Mouse (Mus musculus) forebrain, embryonic 16.5 days (tissue): Measurements from ENCODE around the gene Sec31b. TPM values are rescaled to one million over a fixed set of nuclear protein-coding genes. Genes with fewer than 3 reads are reported as not detected.

Experiments used
- ATAC-seq: fragments of 200-750 bp; cut with Nextera tagmentation; 2 replicates; pipeline ENCODE4 v1.8.0; 2017; ENCODE audit warnings: mild to moderate bottlenecking, moderate library complexity
- H3K27ac ChIP-seq: fragments of 300-500 bp; sonication (generic); 2 replicates; pipeline ENCODE4 v1.5.1; 2014; ENCODE audit warnings: low read length, control low read depth
- H3K27me3 ChIP-seq: fragments of 300-500 bp; sonication (generic); replicated peaks from 2 replicates; pipeline ENCODE4 v1.6.1; 2014; ENCODE audit warnings: low read length; ENCODE audit not compliant: control insufficient read depth, insufficient read depth
- H3K36me3 ChIP-seq: fragments of 300-500 bp; sonication (generic); 2 replicates; pipeline ENCODE4 v1.6.1; 2014; ENCODE audit not compliant: control insufficient read depth, insufficient read depth
- H3K4me1 ChIP-seq: fragments of 300-500 bp; sonication (generic); replicated peaks from 2 replicates; pipeline ENCODE4 v1.6.1; 2014; ENCODE audit warnings: low read length; ENCODE audit not compliant: control insufficient read depth, insufficient read depth
- H3K4me2 ChIP-seq: fragments of 300-500 bp; sonication (generic); 2 replicates; pipeline ENCODE4 v1.6.1; 2014; ENCODE audit warnings: mild to moderate bottlenecking, low read length, control low read depth
- H3K4me3 ChIP-seq: fragments of 300-500 bp; sonication (generic); replicated peaks from 2 replicates; pipeline ENCODE4 v1.5.1; 2014; ENCODE audit warnings: mild to moderate bottlenecking, low read length, control low read depth
- H3K9ac ChIP-seq: fragments of 300-500 bp; sonication (generic); replicated peaks from 2 replicates; pipeline ENCODE4 v1.6.1; 2014; ENCODE audit warnings: low read depth, low read length, control low read depth
- H3K9me3 ChIP-seq: fragments of 300-500 bp; sonication (generic); 2 replicates; pipeline ENCODE4 v1.6.1; 2016; ENCODE audit warnings: low read length; ENCODE audit not compliant: control insufficient read depth
- WGBS: fragments of 180-500 bp; shearing (Covaris S2); extraction: QIAGEN DNeasy Blood & Tissue Kit; methylation state at CpG from one replicate; pipeline ENCODE4 v1.1.7; 2014; 5-methylcytosine and 5-hydroxymethylcytosine counted together
- polyA plus RNA-seq: library from polyadenylated mRNA; unstranded; fragments of >200 nt; fragmentation: Nextera tagmentation; extraction: Ambion mirVana; gene quantifications from 2 replicates; pipeline ENCODE4 v1.2.1, GENCODE M21; 2015

Sec31b gene
- polyA plus RNA-seq, 1 experiment from 2014 or later = 0.16 TPM

GRCm38 (mm10) chr19:44514521-44515451, 30.9 kb downstream of the Sec31b start:
- Histone ChIP-seq H3K9ac (no peak overlapping the region), H3K4me2 (no peak overlapping the region), H3K36me3 (no peaks in the 10 kb centered on the region), H3K4me3 (no peak overlapping the region), H3K27ac (no peak overlapping the region), H3K9me3 (no peaks in the 10 kb centered on the region), H3K27me3 (peaks cover 92% of the 10 kb centered on the region), H3K4me1 (peaks cover 15% of the 10 kb centered on the region)
- peak; percentile 87 for ATAC-seq
- under 1% methylated on average over 14 of the region's 14 CpGs for WGBS

- Histone ChIP-seq H3K36me3 (no peaks in the 10 kb centered on the region), H3K4me1 (peaks cover 15% of the 10 kb centered on the region), H3K27me3 (peaks cover 90% of the 10 kb centered on the region), H3K9ac (no peak overlapping the region), H3K9me3 (no peaks in the 10 kb centered on the region), H3K4me3 (no peak overlapping the region), H3K4me2 (no peak overlapping the region), H3K27ac (no peak overlapping the region)
- ATAC-seq = no peak
- 7% methylated on average over 7 of the region's 7 CpGs for WGBS
These were observed 31.7 kb downstream of the Sec31b start for GRCm38 (mm10) chr19:44513921-44514482.

GRCm38 (mm10) chr19:44513054-44513833, 32.4 kb downstream of the Sec31b start:
- H3K9ac ChIP-seq = no peak overlapping the region
- WGBS = 5% methylated on average over 11 of the region's 11 CpGs
- no peaks in the 10 kb centered on the region for H3K9me3 ChIP-seq
- H3K4me2 ChIP-seq = no peak overlapping the region
- no peak for ATAC-seq
- H3K27me3 ChIP-seq = peaks cover 88% of the 10 kb centered on the region
- H3K4me1 ChIP-seq = peaks cover 15% of the 10 kb centered on the region
- H3K36me3 ChIP-seq = no peaks in the 10 kb centered on the region
- no peak overlapping the region for H3K27ac ChIP-seq
- no peak overlapping the region for H3K4me3 ChIP-seq

GRCm38 (mm10) chr19:44512601-44513000, 33.1 kb downstream of the Sec31b start:
- no peak for ATAC-seq
- H3K4me1 ChIP-seq = peaks cover 15% of the 10 kb centered on the region

GRCm38 (mm10) chr19:44511451-44512231, 34.0 kb downstream of the Sec31b start:
- Histone ChIP-seq H3K4me3 (peak overlapping the region; percentile 41), H3K9ac (peak overlapping the region; percentile 35), H3K36me3 (no peaks in the 10 kb centered on the region), H3K27me3 (peaks cover 84% of the 10 kb centered on the region), H3K9me3 (no peaks in the 10 kb centered on the region), H3K4me1 (peaks cover 15% of the 10 kb centered on the region), H3K4me2 (peak overlapping the region; percentile 56), H3K27ac (no peak overlapping the region)
- no peak for ATAC-seq
- under 1% methylated on average over 66 of the region's 66 CpGs for WGBS

More at GRCm38 (mm10) chr19:44512601-44513000, 33.1 kb downstream of the Sec31b start:
- H3K9me3 ChIP-seq = no peaks in the 10 kb centered on the region
- no peaks in the 10 kb centered on the region for H3K36me3 ChIP-seq
- 17% methylated on average over 5 of the region's 5 CpGs for WGBS
- no peak overlapping the region for H3K27ac ChIP-seq
- H3K4me2 ChIP-seq = no peak overlapping the region
- H3K9ac ChIP-seq = no peak overlapping the region
- peaks cover 85% of the 10 kb centered on the region for H3K27me3 ChIP-seq
- H3K4me3 ChIP-seq = no peak overlapping the region

GRCm38 (mm10) chr19:44510534-44511175, 35.0 kb downstream of the Sec31b start:
- Histone ChIP-seq H3K4me3 (no peak overlapping the region), H3K36me3 (no peaks in the 10 kb centered on the region), H3K27ac (no peak overlapping the region), H3K4me1 (peaks cover 15% of the 10 kb centered on the region), H3K27me3 (peaks cover 80% of the 10 kb centered on the region), H3K9ac (no peak overlapping the region), H3K9me3 (no peaks in the 10 kb centered on the region), H3K4me2 (no peak overlapping the region)
- no peak for ATAC-seq
- 7% methylated on average over 12 of the region's 12 CpGs for WGBS

- Histone ChIP-seq H3K27ac (no peak overlapping the region), H3K4me2 (no peak overlapping the region), H3K9me3 (no peaks in the 10 kb centered on the region), H3K4me3 (no peak overlapping the region), H3K27me3 (peaks cover 66% of the 10 kb centered on the region), H3K36me3 (no peaks in the 10 kb centered on the region), H3K9ac (no peak overlapping the region), H3K4me1 (no peaks in the 10 kb centered on the region)
- 81% methylated on average over 4 of the region's 4 CpGs for WGBS
- ATAC-seq = no peak
These were observed 42.9 kb downstream of the Sec31b start for GRCm38 (mm10) chr19:44502741-44503140.

- no peak for ATAC-seq
- no peak overlapping the region for H3K4me3 ChIP-seq
These were observed 43.7 kb downstream of the Sec31b start for GRCm38 (mm10) chr19:44501925-44502324.

More at GRCm38 (mm10) chr19:44501925-44502324, 43.7 kb downstream of the Sec31b start:
- Histone ChIP-seq H3K27me3 (peaks cover 65% of the 10 kb centered on the region), H3K4me1 (no peaks in the 10 kb centered on the region), H3K36me3 (no peaks in the 10 kb centered on the region), H3K27ac (no peak overlapping the region), H3K9ac (no peak overlapping the region), H3K9me3 (no peaks in the 10 kb centered on the region), H3K4me2 (no peak overlapping the region)
- WGBS = 81% methylated on average over 6 of the region's 6 CpGs
